Mouse (Mus musculus) intestine, postnatal 0 days (tissue): ENCODE data around the gene Chst11. TPM values are rescaled to one million over a fixed set of nuclear protein-coding genes. Genes with fewer than 3 reads are reported as not detected.

Experiments used
- ATAC-seq: fragments of 200-750 bp; cut with Nextera tagmentation; 2 replicates; pipeline ENCODE4 v1.8.0; 2017; ENCODE audit warnings: mild to moderate bottlenecking, moderate TSS enrichment, moderate library complexity
- H3K27ac ChIP-seq: fragments of 300-500 bp; sonication (generic); 2 replicates; pipeline ENCODE4 v1.5.1; 2014; ENCODE audit warnings: mild to moderate bottlenecking, low read depth, low read length, moderate library complexity
- H3K27me3 ChIP-seq: fragments of 300-500 bp; sonication (generic); replicated peaks from 2 replicates; pipeline ENCODE4 v1.6.1; 2014; ENCODE audit warnings: low read length, mixed read lengths; ENCODE audit not compliant: control insufficient read depth, insufficient read depth
- H3K36me3 ChIP-seq: fragments of 300-500 bp; sonication (generic); 2 replicates; pipeline ENCODE4 v1.6.1; 2014; ENCODE audit warnings: mild to moderate bottlenecking, moderate library complexity; ENCODE audit not compliant: control insufficient read depth, insufficient read depth
- H3K4me1 ChIP-seq: fragments of 300-500 bp; sonication (generic); replicated peaks from 2 replicates; pipeline ENCODE4 v1.6.1; 2014; ENCODE audit warnings: antibody characterized with exemption, low read length, mixed read lengths; ENCODE audit not compliant: control insufficient read depth, insufficient read depth
- H3K4me2 ChIP-seq: fragments of 300-500 bp; sonication (generic); replicated peaks from 2 replicates; pipeline ENCODE4 v1.6.1; 2014; ENCODE audit warnings: low read depth, mild to moderate bottlenecking, moderate library complexity
- H3K4me3 ChIP-seq: fragments of 300-500 bp; sonication (generic); 2 replicates; pipeline ENCODE4 v1.5.1; 2014; ENCODE audit warnings: low read depth, low read length
- H3K9ac ChIP-seq: fragments of 300-500 bp; sonication (generic); 2 replicates; pipeline ENCODE4 v1.6.1; 2014; ENCODE audit warnings: mild to moderate bottlenecking, low read depth, low read length
- H3K9me3 ChIP-seq: fragments of 300-500 bp; sonication (generic); 2 replicates; pipeline ENCODE4 v1.6.1; 2016; ENCODE audit warnings: mixed run types; ENCODE audit not compliant: control insufficient read depth
- CTCF ChIP-seq: sonication (generic); IDR thresholded peaks from 2 replicates; pipeline ENCODE4 v1.5.1; 2016; ENCODE audit warnings: low read depth, mild to moderate bottlenecking, control low read depth, antibody characterized with exemption, moderate library complexity
- WGBS: fragments of 180-500 bp; shearing (Covaris S2); extraction: QIAGEN DNeasy Blood & Tissue Kit; methylation state at CpG from one replicate; pipeline ENCODE4 v1.1.7; 2014; 5-methylcytosine and 5-hydroxymethylcytosine counted together
- polyA plus RNA-seq: library from polyadenylated mRNA; unstranded; fragments of >200 nt; fragmentation: Nextera tagmentation; extraction: Ambion mirVana; gene quantifications from 2 replicates; pipeline ENCODE4 v1.2.1, GENCODE M21; 2015

The Chst11 gene
- polyA plus RNA-seq, 1 experiment from 2014 or later: 0.50 TPM

GRCm38 (mm10) chr10:83022616-83023015 lies 37.3 kb downstream of the Chst11 start:
- H3K9ac ChIP-seq: no peak overlapping the region
- no peaks in the 10 kb centered on the region for H3K9me3 ChIP-seq
- WGBS: 100% methylated on average over 1 of the region's 1 CpGs
- no peak for ATAC-seq
- H3K27me3 ChIP-seq: no peaks in the 10 kb centered on the region
- no peaks in the 10 kb centered on the region for H3K36me3 ChIP-seq
- no peaks in the 10 kb centered on the region for H3K4me1 ChIP-seq
- H3K4me3 ChIP-seq: no peak overlapping the region
- no peak overlapping the region for H3K27ac ChIP-seq
- no peak for TF ChIP-seq CTCF
- no peak overlapping the region for H3K4me2 ChIP-seq

- no peak for TF ChIP-seq CTCF
- no peaks in the 10 kb centered on the region for H3K9me3 ChIP-seq
These were observed 40.9 kb downstream of the Chst11 start for GRCm38 (mm10) chr10:83026174-83026573.

GRCm38 (mm10) chr10:83027673-83028072 lies 42.4 kb downstream of the Chst11 start:
- Histone ChIP-seq H3K27me3 (no peaks in the 10 kb centered on the region), H3K9ac (no peak overlapping the region), H3K36me3 (no peaks in the 10 kb centered on the region), H3K4me3 (no peak overlapping the region), H3K9me3 (no peaks in the 10 kb centered on the region), H3K4me1 (peaks cover 3% of the 10 kb centered on the region; the same call in 1 of the 2 replicates), H3K27ac (no peak overlapping the region), H3K4me2 (no peak overlapping the region)
- no peak for ATAC-seq
- 64% methylated on average over 6 of the region's 6 CpGs for WGBS
- no peak for TF ChIP-seq CTCF

More at GRCm38 (mm10) chr10:83026174-83026573, 40.9 kb downstream of the Chst11 start:
- no peak overlapping the region for H3K4me2 ChIP-seq
- H3K4me3 ChIP-seq: no peak overlapping the region
- H3K27me3 ChIP-seq: no peaks in the 10 kb centered on the region
- no peaks in the 10 kb centered on the region for H3K4me1 ChIP-seq
- ATAC-seq: no peak
- no peak overlapping the region for H3K9ac ChIP-seq
- no peaks in the 10 kb centered on the region for H3K36me3 ChIP-seq
- 89% methylated on average over 5 of the region's 5 CpGs for WGBS
- H3K27ac ChIP-seq: no peak overlapping the region

GRCm38 (mm10) chr10:83030103-83030661 lies 44.9 kb downstream of the Chst11 start:
- no peak overlapping the region for H3K4me2 ChIP-seq
- no peak for TF ChIP-seq CTCF
- no peak overlapping the region for H3K27ac ChIP-seq
- no peak overlapping the region for H3K4me3 ChIP-seq
- WGBS: 35% methylated on average over 5 of the region's 5 CpGs
- ATAC-seq: no peak
- H3K27me3 ChIP-seq: no peaks in the 10 kb centered on the region; the same call in 1 of the 2 replicates
- H3K9ac ChIP-seq: no peak overlapping the region
- no peaks in the 10 kb centered on the region for H3K36me3 ChIP-seq
- no peaks in the 10 kb centered on the region for H3K9me3 ChIP-seq
- peaks cover 3% of the 10 kb centered on the region; the same call in 1 of the 2 replicates for H3K4me1 ChIP-seq

- no peaks in the 10 kb centered on the region for H3K9me3 ChIP-seq
- no peaks in the 10 kb centered on the region; the same call in 1 of the 2 replicates for H3K27me3 ChIP-seq
- 41% methylated on average over 6 of the region's 6 CpGs for WGBS
- no peak for ATAC-seq
- no peak overlapping the region for H3K9ac ChIP-seq
- no peaks in the 10 kb centered on the region for H3K36me3 ChIP-seq
- no peak overlapping the region for H3K4me3 ChIP-seq
- H3K27ac ChIP-seq: no peak overlapping the region
- TF ChIP-seq CTCF: no peak
- peaks cover 3% of the 10 kb centered on the region; the same call in 1 of the 2 replicates for H3K4me1 ChIP-seq
- H3K4me2 ChIP-seq: no peak overlapping the region; the same call in 1 of the 2 replicates
These were observed 45.6 kb downstream of the Chst11 start for GRCm38 (mm10) chr10:83030928-83031327.

DNA sequence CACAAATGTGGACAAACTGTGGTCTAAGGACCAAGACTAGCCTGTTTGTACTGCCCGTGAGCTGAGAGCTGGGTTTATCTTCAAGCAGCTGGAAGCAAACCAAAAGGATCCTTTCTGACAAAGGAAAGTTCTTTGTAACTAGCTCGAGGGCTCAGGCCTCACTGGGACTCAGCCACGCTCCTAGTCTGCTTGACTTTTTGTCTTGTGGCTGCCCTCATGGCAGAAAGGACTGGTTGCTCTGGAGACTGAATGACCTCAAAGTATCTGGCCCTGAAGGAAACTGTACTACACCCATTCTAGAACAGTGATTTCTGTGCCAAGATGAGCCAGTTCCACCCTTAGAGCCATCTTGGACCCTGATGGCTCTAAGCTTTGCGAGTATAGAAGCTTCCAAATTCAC lies 46.3 kb downstream of the Chst11 start:
- H3K9me3 ChIP-seq: no peaks in the 10 kb centered on the region
- ATAC-seq: no peak
- H3K27ac ChIP-seq: no peak overlapping the region
- no peaks in the 10 kb centered on the region for H3K36me3 ChIP-seq
- H3K4me2 ChIP-seq: no peak overlapping the region
- no peak for TF ChIP-seq CTCF
- no peak overlapping the region for H3K9ac ChIP-seq
- peaks cover 3% of the 10 kb centered on the region; the same call in 1 of the 2 replicates for H3K4me1 ChIP-seq
- 72% methylated on average over 4 of the region's 4 CpGs for WGBS
- no peaks in the 10 kb centered on the region; the same call in 1 of the 2 replicates for H3K27me3 ChIP-seq
- H3K4me3 ChIP-seq: no peak overlapping the region
